Mouse (Mus musculus) testis, postnatal 10 days (tissue): ENCODE data around the gene Cntrob.
"Not testable (repeated sequence)": the region's sequence is repeated elsewhere in the genome, so short reads cannot be mapped to it uniquely, and the experiment has no call there.

Source experiments
- DNase-seq: peaks from one replicate; pipeline ENCODE4 v3.0.0; 2021; ENCODE audit warnings: low spot score

Cntrob gene

DNA sequence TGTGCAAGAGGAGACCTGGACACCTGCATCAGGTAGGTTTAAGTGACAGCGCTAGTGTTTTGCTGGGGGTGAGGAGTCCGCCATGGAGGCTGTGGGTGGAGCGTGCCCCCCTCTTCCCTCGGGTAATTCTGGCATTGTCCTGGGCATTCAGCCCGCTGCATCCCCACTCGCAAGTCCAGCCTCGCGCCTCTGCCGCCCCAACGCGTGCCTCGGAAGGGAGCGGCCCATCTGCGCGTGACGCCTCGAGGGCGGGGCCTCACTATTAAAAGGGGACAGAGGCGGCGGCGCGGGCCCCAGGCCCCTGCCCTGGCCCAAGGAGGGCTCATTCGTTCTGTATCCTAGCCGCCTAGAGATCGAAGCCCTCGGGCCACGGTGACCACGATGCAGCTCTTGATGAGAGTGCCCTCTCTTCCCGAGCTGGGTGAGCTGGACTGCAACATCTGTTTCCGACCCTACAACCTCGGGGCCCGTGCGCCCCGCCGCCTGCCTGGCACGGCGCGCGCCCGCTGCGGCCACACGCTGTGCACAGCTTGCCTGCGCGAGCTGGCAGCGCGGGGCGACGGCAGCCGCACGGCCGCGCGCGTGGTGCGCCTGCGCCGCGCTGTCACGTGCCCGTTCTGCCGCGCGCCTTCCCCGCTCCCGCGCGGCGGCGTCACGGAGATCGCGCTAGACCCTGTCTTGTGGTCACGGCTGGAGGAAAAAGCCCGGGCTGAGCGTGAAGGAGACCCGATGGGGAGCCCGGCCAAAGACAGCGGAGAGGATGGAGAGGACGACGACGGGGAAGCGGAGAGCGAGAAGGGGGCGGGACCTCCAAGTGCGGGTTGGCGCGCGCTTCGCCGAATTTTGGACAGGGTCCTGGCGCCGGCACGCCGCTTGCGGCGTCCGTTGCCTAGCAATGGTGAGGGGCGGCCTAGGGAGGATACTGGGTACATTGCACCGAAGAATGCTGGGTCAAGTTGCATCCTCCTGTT is 16.9 kb upstream of the Cntrob start, which contains the start of gene Rnf227:
Gene Rnf227, plus strand, starts transcription at position 301 of the 971 bp plus-strand sequence.
- DNase-seq = peak; percentile 82

DNA sequence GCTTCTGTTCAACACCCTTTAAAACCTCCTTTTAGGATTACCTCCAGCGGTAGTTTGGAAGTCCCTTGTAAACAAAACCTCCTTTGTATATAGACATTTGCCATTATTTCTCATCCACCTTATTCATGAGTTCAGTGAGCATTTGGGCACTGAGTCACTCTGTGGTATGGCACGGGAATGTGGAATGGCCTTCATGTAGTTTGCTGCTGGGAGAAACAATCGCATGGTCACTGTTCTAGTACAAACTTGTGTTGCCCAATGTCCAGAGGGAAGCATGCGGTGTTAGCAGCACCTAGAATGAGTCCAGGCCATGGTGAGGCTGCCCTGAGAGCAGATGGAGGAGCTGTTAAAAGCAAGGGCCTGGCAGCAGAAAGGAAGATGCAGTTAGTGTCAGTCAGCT is 11.2 kb upstream of the Cntrob start:
- DNase-seq = no peak

DNA sequence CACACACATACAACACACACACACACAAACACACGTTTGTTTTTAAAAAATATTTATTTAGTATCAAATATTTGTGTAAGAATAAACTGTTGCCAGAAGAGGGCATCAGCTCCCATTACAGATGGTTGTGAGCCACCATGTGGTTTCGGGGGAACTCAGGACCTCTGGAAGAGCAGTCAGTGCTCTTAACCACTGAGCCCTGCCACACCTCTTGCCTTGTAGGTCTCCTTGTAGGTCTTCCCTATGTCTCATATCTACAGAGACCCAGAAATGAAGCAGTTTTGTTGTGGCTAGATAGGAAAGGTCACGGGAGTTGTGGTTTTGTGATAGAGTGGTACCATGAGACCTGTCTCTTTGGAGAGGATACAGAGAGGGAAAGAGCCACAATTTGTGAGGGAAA is 10.3 kb upstream of the Cntrob start:
- DNase-seq = no peak

DNA sequence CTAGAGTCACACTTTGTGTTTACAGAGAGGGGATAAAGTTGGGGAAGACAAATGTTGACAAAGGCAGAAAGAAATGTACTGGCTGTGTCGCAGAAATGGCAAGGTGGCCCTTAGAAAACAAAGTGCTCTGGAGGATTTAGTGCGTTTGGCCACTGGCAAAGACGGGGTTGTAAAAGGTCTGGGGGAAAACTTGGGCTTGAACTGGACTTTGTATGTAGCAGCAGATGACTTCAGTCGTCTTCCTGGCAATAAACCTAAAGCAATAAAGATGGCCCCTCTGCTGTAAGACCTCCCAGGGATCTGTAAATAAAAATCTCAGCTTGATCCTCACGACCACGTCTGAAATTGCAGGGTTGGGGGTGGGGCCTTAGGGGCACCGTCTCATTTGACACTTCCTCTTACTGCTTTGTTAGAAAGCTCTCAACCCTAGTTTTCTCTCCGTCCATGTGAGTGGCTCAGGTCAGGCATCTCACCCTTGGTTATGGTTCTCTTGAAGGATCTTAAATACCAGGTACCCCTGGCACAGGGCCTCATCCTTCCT is 9.2 kb upstream of the Cntrob start:
- no peak for DNase-seq

DNA sequence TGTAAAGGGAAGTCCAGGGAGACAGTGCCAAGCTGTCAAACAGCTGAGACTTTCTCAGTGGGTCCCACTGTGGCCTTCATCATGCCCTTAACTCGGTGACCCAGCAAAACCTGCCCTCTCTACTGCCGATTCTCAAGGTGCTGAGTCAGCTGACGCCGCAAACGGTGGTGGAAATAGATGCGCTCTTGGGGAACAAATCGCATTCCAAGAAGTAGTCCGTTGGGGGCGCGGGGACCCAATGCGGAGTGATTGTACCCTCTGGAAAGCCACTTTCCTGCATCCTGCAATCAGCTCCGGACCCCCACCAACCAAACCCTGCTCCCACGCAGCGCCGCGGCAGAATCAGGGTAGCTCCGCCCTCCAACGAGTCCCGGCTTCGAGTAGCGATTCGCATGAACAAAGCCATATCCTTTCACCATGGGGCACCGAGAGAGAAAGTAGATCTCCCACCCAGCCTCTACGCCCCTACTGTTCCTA is 8.4 kb upstream of the Cntrob start:
- DNase-seq = peak; percentile 88

DNA sequence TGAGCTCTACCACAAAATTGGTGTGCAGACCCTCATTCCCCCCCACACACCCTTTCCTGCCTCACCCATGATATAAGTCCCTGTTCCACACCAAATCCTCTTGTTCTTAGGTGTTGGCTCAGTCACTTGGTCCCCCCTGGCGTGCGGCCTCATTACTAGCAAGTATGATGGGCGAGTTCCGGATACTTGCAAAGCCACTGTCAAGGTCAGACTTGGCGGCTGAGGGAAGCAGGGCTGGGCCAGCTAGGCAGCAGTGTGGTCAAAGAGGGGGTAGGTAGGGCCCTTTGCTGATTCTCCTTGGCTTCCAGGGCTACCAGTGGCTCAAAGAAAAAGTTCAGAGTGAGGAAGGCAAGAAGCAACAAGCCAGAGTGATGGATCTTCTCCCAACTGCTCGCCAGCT is 7.6 kb upstream of the Cntrob start:
- DNase-seq = peak; percentile 67

DNA sequence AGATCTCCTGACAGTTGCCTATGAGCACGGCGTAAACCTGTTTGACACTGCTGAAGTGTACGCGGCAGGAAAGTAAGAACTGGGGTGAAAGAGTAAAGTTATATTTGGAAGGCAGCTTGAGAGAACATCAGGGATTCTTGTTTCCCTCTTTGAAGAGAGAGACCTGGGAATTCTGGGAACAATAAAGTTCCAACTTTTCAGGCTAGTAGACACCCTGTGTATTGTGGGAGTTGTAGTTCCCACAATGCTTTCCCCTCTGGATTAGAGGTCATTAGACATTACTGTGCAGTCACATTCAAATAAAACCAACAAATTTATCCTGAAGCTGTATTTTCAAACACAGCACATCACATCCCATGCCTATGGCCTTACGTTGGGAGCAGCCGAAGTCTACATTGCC is 4.9 kb upstream of the Cntrob start:
- no peak for DNase-seq

DNA sequence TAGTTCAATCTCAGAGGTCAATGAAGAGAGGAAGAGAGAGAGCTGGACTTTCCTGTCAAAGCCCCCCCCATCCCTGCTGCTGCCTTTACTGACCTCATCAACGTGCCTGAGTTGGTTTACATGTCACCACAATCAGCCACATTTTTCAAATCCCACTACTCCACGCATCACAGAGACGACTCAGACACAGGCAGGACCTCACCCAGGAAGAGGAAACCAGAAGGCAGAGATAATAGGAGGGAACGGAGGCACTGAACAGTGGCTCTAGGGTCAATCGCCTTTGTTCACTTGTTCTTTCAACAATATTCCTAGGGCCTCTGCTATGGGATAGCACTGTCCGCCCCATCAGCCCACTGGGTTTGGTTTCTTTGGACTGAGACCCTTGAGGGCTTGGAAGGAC is 4.1 kb upstream of the Cntrob start:
- no peak for DNase-seq

DNA sequence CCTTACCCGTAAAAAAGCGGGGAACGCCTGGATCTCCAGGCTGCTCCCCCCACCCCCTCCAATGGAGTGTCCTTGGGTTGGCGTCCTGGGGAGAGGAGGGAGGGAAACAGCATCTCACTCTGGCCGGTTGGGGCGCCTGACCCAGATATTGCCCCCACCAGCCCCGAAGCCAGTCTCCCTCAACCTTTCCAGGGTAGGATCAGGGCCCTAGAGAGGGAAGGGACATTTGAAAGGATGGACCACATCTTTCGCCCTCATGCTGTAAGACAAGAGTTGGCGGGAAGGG is 3.5 kb upstream of the Cntrob start:
- no peak for DNase-seq

DNA sequence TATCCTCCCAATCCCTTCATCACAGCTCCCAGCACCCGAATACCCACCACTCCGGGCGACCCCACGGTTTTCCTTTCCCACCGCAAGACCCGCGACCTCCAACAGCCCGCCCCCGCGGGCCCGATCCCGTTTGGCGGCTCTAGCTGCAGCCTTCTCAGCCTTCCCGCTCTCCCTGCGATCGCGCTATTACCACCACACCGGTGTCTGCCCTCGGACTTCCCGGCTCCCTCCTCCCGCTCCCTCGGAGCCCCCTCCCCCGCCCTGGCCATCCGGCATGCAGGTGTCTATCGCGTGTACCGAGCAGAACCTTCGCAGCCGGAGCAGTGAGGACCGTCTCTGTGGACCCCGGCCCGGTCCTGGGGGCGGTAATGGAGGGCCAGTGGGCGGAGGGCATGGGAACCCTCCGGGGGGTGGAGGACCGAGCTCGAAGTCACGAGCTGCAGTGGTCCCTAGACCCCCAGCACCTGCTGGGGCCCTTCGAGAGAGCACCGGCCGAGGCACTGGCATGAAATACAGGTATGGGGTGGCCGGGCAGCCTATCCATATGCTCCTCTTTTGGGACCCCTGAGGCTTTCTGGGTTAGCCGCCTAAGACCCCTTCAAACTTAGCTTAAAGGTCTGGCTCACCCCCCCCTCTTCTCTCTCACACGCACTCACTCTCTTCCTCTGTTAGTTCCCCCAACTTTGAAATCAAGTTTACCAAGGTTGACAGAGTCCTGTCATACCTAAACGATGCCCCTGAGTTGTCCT is 3.0 kb upstream of the Cntrob start:
- DNase-seq = peak; percentile 73

DNA sequence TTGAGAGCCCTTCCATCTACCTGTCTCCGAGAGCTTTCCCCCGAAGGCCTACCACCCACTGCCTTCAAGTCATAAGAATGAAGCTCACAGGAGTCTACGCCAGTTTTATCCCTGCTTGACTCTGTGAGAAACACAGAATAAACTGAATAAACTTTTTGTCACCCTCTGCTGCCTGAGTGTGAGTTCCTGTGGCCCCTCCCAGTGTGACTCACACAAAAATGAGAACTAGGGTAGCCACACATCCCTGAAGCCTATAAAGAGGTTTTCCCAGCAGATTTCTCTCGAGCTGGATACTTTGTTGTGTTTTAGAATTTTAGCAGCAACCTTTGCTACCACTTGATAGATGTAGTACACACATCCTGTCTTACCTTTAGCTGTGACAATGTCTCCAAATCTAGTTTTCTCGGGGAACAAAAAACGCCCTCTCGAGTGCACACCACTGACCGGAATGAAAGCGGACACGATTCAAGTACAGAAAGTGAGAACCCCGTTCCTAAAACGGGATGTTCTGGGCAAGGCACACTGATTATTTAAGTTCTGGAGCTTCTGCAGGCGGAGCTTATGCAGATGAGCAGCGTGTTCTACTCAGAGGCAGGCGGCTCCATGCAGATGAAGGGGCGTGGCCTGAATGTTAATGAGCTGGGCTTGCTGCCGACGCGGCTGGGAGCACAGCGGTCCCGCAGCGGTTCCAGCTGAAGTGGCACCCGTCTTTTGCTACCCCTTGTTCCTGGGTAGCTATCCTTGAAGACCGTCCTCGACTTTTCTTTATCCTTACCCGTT is 2.2 kb upstream of the Cntrob start, which contains the start of gene Kcnab3:
Gene Kcnab3, plus strand, starts transcription at position 631 of the 780 bp plus-strand sequence.
- DNase-seq = peak; percentile 90

DNA sequence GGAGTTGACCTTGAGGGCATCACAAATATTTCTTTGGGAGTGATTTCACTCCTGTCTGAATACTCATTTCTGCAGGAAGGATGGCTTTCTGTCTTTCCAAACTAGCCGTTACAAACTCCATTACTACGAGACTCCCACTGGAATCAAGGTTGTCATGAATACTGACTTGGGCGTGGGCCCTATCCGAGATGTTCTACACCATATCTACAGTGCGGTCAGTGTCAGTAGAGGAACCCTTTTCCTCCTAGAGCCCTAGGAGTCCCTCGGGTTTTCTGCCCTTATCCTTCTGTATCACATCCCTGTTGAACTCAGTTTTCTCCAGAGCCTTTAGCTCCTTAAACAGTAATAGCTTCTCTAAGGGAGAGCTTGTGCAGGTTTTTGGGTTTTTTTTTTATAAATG is 1.2 kb upstream of the Cntrob start:
- DNase-seq = no peak

DNA sequence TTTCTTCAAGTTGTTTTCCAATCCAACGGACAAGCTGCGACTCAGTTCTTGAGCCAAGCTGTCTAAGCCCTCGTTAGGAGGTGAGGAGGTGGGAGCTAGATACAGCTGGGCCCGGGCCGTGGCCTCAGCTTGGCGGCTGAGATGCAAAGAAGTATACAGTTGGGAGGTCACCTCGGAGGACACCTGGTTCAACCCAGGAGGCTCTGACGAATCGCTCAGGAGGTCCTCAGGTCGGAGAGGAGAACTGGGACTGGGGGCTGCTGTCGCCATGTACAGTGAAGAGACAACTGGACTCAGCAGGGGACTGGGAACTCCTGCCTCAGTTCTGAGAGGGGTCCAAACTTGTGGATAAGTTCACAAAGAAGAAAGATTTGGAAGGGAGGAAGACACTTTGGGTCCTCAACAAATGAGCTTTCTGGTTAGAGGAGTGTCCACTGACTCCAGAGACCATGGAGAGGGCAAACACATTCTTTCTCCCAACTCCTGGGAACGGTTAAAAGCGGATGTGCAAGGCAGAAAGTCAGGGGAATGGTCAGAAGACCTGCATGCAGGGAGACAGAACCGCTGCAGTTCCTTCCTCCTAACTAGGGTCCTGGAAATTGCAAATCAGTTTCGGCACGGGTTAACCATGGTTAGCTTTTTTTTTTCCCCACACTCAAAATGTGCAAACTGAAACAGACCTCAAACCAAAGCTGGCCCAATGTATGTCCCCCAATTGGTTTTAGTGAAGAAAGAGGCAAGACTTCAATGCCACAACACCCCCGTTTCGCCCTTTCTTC is 693 bp downstream of the Cntrob start:
- DNase-seq = no peak

DNA sequence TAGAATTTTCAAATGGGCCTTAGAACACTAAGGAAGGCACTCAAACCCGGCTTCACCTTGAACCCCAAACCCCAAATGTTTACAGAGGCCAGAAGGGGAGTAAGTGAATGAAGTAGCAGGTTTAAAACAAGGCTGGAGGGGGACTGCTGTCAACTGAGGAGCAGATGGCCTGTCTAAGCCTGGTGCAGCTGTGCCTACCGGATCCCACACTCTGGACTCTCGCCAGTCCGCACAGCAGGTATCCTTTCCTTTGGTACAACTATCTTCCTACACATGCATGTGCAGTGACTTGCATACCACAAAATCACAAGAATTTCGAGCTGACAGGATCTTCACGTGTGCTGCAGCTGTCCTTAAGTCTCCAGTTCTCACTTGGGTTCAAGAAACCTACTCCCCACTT is 1.6 kb downstream of the Cntrob start:
- DNase-seq = no peak

DNA sequence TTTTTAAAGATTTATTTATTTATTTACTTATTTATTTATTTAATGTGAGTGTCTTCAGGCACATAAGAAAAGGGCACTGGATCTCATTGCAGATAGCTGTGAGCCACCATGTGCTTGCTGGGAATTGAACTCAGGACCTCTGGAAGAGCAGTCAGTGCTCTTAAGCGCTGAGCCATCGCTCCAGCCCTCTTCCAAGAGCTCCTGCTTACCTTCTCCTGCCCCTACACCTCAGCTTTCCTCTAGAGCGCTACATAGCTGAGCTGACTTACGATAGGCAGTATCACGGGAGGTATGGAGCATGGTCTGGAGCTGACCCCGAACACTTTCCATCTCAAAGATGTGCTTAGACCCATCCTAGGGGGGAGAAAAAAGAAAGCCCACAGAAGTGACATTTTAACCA is 2.0 kb downstream of the Cntrob start:
- no peak for DNase-seq

DNA sequence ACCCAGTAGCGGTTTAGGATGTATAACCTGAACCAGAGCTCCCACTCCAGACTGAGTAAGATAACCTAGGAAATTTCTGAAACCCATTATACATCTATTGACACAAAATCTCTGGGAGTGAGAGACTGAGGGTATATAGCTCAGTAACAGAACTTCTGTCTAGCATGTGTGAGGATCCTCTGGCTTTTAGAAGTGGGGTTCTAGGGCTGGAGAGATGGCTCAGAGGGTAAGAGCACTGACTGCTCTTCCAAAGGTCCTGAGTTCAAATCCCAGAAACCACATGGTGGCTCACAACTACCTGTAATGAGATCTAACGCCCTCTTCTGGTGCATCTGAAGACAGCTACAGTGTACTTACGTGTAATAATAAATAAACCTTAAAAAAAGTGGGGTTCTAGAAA is 5.6 kb downstream of the Cntrob start:
- not testable (repeated sequence) for DNase-seq

DNA sequence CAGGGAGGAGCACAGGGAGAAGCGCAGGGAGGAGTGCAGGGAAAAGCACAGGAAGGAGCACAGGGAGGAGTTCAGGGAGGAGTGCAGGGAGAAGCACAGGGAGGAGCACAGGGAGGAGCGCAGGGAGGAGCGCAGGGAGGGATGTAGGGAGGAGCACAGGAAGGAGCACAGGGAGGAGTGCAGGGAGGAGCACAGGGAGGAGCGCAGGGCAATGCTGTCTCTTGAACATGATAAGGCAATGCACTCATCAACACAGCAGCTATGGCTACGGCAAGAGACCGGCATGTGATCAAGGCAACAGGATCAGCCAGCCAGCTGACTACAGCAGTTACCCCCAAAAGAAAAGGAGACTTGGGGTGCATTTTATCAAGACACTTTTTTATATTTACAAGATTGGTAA is 7.2 kb downstream of the Cntrob start:
- DNase-seq = no peak

DNA sequence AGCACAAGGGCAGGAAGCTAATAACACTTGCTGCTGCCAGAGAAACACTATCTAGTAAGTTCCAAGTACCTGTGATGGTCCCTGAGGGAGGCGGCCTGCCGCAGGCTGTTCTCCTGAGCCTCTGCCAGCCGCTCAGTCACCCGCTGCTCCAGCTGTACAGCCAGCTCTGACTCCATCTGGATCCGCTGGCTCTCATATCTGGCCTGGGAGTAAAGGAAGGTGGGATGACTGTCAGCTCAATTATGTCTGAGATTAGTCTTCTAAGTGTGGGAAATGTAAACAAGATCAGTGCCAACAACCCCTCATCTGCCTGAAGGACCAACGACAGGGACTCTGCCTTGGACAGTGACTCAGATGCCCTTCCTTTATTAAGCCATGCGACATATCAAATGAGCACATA is 12.3 kb downstream of the Cntrob start:
- no peak for DNase-seq

DNA sequence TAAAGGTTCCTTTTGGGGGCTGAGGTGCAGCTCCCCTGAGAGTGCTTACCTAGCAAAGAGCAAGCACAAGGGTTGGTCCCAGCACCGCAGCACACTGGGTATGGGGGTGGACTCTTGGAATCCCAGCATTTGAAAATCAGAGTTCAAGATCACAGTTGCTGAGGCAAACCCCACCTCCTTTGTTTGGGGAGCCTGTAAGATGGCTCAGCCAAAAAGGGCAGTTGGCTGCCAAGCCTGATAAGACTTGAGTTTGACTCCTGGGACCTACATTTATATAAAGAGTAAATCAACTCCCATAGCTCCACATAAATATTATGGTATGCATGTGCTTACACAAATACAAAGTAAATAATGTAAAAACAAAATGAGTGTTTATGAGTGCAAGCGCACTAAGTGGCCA is 17.5 kb downstream of the Cntrob start:
- DNase-seq = no peak

DNA sequence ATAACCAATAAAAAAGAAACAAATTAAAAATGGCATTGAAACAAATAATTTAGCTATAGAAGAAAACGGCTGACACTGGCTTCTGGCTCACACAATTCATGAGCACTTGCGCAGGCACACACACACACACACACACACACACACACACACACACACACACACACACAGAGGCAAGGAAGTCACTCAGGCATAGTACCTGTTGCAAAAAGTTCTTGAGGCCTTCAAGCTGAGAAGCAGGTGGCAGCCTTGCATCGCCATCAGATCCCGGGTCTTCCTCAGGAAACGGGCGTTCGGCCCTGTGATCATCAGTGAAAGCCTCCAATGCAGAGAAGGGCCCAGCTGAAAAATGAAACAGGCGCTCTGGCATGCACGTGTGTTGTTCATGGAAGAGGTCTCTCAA is 18.3 kb downstream of the Cntrob start:
- no peak for DNase-seq

DNA sequence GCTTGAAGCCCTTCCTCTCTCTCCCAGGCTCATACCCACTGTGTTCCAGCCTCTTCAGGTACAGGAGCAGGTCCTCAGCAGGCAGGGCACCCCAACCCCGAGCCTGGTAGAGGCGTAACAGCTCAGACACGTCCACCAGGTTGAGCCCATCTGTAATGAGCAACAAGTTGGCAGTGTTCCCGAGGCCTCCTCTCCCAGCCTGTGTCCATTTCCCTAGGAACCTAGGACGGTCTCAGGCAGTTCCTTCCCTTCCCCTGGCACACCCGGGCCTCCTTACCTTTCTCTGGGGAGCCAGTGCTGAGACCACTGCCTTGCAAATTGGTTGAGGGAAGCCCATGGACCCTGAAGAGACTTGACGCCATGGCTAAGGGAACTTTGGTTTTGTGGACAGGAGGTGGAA is 20.8 kb downstream of the Cntrob start:
- no peak for DNase-seq
